Mouse (Mus musculus) induced T-regulatory cell, adult 2 months (primary cell): ENCODE results near the gene Gale.

Experiments used
- DNase-seq: peaks from one replicate; pipeline ENCODE4 v3.0.0-alpha.2; 2012; ENCODE audit warnings: low read depth

The Gale gene

DNA sequence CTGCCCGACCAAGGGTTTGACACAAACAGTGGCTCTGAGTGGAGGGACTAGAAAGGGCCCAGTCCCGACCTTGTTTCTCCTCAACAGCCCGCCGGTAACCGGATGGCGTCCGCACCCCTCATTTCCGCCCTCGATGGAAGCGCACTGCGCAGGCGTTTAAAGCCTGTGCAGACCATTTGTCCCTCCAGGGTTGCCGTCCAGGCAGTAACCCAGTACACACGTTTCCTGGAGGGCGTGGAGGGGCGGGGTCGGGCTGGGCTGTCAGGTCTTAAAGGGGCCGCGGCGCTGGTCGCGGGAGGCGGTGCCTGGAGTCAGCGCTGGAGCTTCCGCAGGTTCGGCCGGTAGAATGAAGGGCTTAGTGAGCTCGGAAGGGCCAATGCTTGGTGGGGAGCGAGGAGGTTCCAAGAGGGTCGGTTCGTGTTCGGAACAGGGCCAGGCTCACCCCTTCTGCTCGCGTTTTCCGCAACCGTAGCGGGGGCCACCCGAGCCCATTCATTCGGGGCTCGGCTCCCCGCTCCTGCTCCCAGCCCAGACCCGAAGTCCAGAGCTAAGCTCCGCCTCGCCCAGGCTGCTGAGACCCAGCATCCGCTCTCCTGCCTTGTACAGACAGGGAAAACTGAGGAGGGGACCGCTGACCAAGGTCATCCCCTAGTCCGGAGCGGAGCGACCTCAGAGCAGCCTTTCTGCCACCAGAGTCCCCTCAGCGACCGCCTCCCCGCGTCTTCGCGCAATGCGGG, at the start of gene Gale:
TSS of gene Gale (plus strand) at position 271 of the 737 bp plus-strand sequence.
- peak; percentile 98 for DNase-seq

DNA sequence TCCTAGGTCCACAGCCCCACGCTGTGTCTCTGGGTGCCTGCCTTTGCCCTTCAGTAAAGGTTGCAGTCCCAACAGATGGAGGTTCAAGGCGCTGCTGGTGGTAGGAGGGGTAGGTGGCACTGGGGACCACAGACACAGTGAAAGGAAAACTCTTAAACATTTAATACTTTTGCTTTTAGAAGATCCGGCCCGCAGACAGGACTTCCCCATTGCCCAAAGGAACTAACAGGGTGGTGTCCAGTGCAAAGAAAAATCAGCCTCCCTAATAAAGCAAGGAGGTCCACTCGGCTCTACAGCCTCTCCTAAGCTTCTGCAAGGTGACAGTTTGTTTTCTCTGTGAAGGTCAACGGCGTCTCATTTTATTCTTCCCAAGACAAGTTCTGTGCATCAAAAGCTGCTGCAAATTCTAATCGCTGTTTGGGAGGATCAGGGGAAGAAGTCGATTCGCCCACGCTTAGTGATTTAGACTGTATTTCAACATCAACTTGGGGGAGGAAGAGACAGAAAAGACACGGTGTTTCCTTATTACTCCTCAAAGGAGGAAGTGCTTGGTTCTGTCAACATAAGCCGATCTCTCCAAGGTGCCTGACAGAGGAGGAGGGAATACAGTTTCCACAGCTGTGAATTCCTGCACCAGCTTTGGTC, 44.8 kb upstream of the Gale start:
- peak; percentile 30 for DNase-seq

DNA sequence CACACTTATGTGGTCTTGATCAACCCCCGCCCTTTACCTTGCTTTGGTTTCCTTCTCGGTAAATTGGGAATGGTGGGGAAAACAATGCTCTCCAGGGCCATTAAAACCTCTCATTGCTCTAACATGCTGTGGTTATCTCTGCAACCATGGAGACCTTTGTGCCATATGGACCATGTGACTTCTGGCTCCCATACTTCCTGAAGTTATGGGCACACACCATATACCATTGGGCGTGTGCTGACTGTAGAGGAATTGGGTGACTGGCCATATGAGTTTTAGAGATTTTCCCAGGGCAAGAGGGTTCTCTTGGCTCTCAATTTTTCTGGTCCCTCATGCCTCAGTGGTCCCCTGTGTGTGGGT, 44.3 kb upstream of the Gale start:
- DNase-seq: no peak

DNA sequence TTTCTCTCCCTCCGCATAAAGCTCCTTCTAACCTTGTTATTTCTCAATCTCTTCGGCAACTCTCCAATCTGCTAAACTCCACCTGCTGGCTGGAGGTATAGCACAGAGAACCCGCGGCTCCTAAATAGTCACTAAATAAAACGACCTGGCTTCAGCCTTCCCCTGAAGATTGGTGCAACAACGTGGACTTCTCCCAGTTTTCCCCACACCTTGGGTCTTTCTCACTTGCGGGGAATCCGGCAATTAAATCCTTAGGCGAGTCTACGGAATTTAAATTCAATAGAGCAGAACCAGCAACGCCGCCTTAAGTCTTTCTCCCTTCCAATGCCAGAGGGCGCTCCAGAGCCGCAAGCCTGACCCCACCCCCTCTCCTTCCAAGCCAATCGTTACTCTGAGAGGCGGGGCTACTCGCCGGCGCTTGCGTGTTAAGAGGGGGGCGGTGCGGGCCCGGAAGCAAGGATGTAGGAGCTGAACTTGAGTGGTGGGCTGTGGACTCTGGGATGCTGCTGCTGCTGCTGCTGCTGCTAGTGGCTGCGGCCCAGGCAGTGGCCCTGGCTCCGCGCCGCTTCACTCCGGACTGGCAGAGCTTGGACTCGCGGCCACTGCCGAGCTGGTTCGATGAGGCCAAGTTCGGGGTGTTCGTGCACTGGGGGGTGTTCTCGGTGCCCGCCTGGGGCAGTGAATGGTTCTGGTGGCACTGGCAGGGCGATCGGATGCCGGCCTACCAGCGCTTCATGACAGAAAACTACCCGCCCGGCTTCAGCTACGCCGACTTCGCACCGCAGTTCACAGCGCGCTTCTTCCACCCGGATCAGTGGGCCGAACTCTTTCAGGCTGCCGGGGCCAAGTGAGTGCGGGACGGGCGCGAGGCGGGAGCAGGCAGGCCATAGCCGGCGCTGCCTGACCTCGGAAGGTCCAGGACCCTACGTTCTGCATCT, 43.0 kb upstream of the Gale start, which contains the start of gene Fuca1:
TSS of gene Fuca1 (plus strand) at position 432 of the 938 bp plus-strand sequence.
- peak; percentile 99 for DNase-seq

DNA sequence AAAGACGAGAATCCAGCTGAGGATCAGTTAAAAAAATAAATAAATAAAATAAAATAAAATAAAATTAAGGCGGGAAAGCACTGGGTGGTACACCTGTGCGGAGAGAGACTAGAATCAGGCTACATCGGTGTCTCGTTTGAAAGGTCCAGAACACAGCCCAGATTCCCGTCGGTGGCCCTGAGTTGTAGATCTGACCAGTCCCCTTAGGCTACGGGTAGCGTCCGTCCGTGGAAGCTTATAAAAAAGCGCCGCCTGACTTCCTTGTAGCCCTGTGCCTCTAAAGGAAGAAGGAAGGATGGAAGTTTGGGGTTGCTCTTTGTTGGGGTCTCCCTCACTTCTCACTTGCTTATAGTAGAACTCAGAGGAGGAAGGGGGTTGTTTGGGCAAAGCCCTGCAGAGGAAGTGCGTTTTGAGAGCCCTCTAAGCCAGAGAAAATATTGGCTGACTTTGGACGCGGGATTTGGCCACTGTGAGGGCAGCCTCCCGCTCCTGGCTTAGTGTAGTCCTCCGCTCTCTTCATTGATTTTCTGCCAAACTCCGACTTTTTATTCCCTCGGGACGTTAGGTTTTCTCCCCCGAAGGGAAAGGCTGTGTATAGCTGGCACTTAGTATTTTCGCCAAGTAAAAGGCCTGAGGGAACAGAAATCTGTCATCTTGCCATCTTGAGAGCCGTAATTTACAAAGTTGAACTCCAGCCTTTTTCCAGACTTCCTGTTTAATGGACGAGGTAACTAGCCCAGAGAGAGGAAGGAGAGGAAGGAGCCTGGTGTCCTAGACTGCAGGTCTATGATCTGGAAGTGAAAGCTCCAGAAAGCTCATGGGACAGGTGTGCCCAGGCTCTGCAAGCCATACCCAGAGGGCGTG, 42.0 kb upstream of the Gale start:
- peak; percentile 45 for DNase-seq

DNA sequence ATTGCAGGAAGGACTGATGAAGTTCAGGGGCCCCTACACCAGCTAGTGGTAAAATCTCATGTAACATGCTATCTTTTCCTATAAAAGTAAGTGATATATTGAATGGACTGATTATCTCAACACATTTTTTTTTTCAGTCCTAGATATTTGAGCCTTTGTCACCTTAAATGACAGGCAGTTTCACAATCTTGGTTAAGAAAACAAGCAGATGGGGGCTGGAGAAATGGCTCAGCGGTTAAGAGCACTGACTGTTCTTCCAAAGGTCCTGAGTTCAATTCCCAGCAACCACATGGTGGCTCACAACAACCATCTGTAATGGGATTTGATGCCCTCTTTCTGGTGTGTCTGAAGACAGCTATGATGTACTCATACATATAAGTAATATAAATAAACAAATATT, 41.3 kb upstream of the Gale start:
- DNase-seq: no peak

DNA sequence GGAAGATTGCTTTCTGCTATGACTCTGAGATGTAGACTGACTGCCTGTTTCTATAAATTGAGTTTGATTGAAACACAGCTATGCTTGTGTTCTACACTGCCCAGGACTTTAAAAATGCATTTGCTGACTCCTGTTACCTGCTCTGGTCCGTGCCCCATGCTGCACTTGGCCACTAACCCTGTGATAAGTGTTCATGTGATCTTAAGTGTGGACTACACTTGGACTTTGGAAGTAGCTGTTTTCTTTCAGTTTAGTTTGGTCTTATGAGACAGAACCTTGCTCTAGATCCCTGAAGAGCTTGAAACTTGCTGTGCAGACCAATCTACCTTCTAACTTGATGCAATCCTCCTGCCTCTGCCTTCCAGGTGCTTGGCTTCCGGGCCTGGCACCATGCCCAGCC, 39.1 kb upstream of the Gale start:
- no peak for DNase-seq

DNA sequence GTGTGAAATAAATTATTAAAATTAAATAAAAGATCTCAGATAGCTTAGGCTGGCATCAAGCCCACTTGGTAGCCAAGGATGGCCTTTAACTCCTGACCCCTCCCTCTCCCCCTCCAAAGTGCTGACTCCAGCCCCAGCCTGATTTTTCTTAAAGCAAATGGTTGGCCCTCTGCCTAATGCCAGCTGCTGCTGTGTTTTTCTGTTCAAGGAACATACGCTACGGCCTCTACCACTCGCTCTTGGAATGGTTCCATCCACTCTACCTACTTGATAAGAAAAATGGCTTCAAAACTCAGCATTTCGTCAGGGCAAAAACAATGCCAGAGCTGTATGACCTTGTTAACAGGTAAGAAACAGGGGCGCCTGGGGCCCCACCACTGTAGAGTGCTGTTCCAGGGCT, 38.2 kb upstream of the Gale start:
- no peak for DNase-seq

DNA sequence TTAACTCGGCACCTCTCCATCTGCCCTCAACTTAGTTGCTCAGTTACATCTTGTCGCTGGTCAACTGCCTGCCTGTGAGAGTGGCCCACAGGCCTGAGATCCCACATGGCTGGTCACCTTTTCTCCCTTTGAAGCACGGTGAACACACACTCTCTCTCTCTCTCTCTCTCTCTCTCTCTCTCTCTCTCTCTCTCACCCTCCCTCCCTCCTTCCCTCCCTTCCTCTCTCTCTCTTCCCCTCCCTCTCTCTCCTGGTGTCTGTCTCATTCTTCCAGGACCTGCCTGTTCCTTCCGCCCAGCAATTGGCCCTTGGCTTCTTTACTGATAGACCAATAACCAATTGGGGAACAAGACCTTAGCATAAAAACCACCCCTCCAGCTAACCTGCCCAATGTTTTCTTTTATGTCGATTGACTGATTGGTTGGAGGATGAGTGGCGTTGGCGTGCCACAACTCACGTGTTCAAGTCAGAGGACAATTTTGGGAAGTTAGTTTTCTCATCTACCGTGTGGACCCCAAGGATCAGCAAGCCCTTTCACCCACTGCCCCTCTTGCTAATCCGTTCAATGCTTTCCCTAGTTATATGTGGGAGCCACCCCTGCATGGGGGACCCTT, 37.2 kb upstream of the Gale start:
- DNase-seq: no peak

DNA sequence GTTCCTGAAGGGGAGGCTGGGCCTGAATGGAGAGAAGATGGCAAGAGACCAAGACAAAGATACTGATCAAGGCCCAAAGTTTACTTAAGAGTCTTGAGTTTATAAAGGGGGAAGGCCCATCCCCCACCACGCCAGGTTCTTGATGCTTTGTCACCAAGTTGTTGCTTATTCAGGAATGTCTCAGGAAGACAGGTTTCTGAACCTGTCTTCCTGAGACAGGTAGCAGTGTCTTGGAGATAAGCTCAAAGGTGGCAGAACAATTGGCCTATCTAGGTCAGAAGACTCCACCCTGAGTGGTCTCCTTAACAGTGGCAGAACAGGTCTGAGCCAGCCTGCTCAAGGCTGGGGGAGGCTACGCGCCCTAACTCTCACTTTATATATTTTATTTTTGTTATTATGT, 36.7 kb upstream of the Gale start:
- no peak for DNase-seq

DNA sequence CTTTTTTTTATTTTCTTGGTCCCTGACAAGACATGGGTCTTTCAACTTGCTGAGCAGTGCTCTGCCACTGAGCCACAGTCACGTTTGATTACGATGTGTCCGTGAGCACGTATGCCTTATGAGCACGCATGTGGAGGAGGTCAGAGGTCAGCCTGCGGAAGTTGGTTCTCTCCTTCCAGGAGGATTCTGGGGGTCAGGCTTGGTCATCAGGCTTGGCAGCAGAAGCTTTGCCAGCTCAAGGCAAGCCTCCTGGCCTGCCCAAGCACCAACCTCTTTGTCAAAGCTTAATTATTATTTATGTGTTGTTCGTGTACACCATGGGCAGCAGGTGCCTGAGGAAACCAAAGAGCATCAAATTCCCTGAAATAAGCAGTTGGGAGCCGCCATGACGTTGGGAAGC, 35.2 kb upstream of the Gale start:
- DNase-seq: no peak

DNA sequence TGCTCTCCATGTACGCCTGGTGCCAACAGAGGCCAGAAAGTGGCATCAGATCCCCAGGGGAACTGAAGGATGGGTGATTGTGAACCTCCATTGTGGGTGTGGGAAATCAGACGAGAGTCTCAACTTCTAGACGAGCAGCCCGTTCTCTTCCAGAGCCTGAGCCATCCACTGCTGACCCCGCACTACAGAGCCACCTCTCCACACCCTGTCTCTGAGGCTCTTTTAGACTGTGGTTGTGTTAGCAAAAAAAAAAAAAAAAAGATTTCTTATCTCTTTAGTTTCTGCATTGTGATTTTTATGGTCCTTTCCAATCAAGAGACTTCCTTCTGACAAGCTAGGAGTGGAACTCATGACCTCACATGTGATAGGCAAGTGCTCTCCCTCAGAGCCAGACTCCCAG, 34.1 kb upstream of the Gale start:
- DNase-seq: no peak

DNA sequence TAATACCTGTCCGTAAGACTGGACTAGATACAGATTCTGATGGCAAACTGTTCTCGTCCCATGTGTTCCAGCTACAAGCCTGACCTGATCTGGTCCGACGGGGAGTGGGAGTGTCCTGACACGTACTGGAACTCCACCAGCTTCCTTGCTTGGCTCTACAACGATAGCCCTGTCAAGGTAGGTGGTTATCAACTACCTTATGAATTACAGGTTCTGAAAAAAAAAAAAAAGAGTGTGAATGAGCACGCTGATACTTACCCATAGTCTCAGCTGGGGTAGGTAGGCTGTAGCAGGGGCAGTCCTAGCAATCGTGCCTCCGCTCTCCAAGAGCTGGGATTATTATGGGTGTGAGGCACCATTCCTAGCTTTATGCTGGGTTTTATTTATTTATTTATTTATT, 33.7 kb upstream of the Gale start:
- no peak for DNase-seq

DNA sequence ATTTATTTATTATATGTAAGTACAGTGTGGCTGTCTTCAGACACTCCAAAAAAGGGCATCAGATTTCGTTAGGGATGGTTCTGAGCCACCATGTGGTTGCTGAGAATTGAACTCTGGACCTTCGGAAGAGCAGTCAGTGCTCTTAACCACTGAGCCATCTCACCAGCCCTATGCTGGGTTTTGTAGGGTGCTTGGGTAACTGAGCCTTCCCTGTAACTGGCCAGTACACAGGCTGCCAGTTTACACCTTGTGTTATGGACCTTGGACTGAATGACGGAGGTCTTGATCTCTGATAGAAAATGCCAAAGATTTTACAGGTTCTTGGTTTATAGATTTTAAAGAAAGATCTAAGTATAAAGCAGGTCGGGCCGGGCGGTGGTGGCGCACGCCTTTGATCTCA, 33.3 kb upstream of the Gale start:
- no peak for DNase-seq

DNA sequence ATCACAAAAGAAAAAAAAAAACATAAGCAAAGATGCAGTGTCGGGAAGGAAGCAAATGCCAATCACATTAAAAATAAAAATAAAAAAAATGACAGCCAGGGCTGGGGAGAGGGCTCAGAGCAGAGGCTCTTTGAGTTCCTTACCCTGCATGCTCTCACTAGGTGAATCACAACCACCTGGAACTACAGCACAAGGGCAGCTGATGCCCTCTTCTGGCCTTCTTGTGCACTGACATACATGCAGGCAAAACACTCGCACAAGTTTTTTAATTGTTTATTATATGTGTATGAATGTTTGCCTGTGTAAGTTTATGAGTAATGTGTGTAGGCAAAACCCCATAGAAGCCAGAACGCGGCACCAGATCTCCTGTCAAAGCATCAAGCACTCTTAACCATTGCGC, 31.7 kb upstream of the Gale start:
- peak; percentile 67 for DNase-seq

DNA sequence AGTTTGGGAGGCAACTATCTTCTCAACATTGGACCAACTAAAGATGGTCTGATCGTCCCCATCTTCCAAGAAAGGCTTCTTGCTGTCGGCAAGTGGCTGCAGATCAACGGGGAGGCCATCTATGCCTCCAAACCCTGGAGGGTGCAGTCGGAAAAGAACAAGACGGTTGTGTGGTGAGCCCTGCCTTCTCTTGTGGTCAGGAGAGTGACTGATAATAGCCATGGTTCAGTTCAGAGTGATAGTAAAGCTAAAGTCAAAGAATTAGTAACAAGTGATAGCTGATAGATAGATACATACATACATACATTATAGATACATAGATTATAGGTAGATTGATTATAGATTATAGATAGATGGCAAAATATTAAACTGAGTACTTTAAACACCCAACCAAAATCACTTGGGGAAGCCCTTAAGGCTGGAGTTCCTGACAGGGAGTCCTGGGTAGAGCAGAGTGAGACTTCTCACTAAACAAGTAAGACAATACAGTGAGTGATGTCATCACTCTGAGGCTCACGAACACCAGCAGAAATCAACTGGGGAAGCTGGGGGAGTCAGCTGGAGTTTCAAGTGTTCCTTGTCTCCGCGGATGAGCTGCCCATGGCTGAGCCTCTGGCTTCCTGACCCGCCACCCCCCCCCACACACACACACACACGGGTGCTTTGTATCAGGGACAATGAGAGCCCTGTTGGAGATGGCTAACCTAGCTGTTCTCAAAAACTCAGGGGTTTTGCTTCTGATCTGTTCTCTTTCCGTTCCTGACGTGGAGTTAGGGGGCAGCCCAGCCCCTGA, 28.6 kb upstream of the Gale start:
- no peak for DNase-seq

DNA sequence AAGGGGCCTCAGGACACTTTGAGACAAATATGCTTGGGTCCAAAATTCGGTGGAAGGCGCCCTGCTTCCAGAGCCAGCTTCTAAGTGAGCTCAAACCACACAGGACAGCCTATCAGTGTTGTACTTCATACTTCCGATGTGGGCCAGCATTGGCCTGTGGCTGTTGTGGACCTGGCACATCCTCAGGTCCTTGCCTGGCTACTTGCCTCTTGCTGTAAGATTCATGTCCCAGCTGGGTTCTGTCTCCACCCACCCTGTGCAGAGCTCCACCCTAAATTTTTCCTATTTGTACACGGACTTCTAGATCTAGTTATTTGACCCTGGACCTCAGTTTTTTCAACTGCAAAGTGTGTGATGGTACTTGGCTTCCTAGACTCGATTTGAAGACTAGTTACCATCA, 28.0 kb upstream of the Gale start:
- no peak for DNase-seq

DNA sequence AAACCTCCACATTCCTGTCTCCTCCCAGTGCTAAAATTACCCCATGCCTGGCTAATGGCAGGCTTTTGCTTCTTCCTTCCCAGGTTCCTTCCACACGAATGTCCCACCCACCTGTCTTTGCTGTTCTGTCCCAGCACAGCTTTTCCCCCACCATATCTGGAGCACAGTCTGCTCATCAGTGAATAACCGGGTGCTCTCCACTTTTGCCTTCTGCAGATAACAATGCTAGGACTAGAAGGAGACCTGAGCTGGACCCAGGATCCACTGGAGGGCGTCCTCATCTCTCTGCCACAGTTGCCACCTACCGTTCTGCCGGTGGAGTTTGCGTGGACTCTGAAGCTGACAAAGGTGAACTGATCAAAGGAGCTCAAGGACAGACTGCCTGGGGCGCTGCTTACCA, 24.7 kb upstream of the Gale start:
- DNase-seq: no peak

DNA sequence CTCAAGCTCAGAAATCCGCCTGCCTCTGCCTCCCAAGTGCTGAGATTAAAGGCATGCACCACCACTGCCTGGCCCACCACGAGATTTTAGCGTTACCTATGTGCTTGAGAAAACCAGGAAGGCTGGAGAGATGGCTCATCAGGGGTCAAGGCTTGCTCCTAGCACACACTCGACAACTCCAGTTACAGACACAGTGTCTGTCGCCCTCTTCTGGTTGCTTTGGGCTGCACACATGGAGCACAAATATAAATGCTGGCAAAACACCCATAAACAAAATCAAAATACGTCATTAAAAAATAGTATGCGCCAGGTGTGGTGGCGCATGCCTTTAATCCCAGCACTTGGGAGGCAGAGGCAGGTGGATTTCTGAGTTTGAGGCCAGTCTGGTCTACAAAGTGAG, 22.5 kb upstream of the Gale start:
- peak; percentile 67 for DNase-seq

DNA sequence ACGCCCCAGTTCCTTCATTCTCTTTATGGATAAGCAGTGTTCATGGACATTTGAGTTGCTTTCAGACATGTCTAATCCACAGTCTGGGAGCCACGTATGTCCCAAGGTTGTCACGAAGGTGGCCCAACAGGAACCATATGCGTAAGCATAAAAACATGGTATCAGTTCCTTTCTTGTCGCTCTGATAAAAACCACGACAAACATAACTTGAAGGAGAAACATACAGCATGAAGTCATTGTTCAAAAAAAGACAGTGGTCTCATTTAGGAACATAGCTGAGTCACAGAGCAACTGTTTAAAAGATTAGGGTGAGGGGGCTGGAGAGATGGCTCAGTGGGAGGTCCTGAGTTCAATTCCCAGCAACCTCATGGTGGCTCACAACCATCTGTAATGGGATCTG, 21.3 kb upstream of the Gale start:
- no peak for DNase-seq

DNA sequence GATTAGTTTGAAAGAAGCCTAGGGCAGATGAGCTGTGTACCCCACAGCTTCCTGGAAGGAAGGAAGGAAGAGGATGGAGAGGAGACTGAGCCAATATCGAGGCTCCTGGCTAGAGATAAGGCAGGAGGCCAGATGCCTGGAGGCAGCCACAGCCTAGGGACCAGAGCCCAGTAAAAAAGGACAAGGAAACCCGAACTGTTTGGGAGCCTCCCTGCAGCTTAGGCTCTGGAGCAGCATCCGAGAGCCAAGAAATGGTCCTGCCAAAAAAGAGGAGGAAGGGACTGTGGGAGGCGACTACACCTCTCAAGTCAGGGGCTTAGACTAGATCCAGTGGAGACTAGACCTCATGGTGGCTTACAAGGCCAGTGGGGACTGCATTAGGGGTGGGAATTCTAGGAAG, 20.1 kb upstream of the Gale start:
- no peak for DNase-seq
